Mouse (Mus musculus) hindbrain, postnatal 0 days (tissue): Measurements from ENCODE around the gene Gpr37l1. TPM values are rescaled to one million over a fixed set of nuclear protein-coding genes. Genes with fewer than 3 reads are reported as not detected.
"Not testable (repeated sequence)": the region's sequence is repeated elsewhere in the genome, so short reads cannot be mapped to it uniquely, and the experiment has no call there.

Source experiments
- ATAC-seq: fragments of 200-750 bp; cut with Nextera tagmentation; 2 replicates; pipeline ENCODE4 v1.8.0; 2017; ENCODE audit warnings: mild to moderate bottlenecking, moderate TSS enrichment, moderate library complexity
- DNase-seq: peaks from one replicate; pipeline ENCODE4 v3.0.0-alpha.2; 2015; ENCODE audit warnings: low spot score
- H3K27ac ChIP-seq: fragments of 300-500 bp; sonication (generic); 2 replicates; pipeline ENCODE4 v1.5.1; 2014; ENCODE audit warnings: mild to moderate bottlenecking
- H3K27me3 ChIP-seq: fragments of 300-500 bp; sonication (generic); 2 replicates; pipeline ENCODE4 v1.6.1; 2014; ENCODE audit warnings: low read length, mixed read lengths; ENCODE audit not compliant: insufficient read depth
- H3K36me3 ChIP-seq: fragments of 300-500 bp; sonication (generic); 2 replicates; pipeline ENCODE4 v1.6.1; 2014; ENCODE audit warnings: low read length, mixed read lengths; ENCODE audit not compliant: insufficient read depth
- H3K4me1 ChIP-seq: fragments of 300-500 bp; sonication (generic); 2 replicates; pipeline ENCODE4 v1.6.1; 2014; ENCODE audit warnings: antibody characterized with exemption, low read length, mixed read lengths; ENCODE audit not compliant: insufficient read depth
- H3K4me2 ChIP-seq: fragments of 300-500 bp; sonication (generic); 2 replicates; pipeline ENCODE4 v1.6.1; 2014; ENCODE audit warnings: low read depth, mild to moderate bottlenecking, low read length, moderate library complexity, mixed read lengths
- H3K4me3 ChIP-seq: fragments of 300-500 bp; sonication (generic); 2 replicates; pipeline ENCODE4 v1.5.1; 2014; ENCODE audit warnings: low read length
- H3K9ac ChIP-seq: fragments of 300-500 bp; sonication (generic); replicated peaks from 2 replicates; pipeline ENCODE4 v1.6.1; 2014; ENCODE audit warnings: mild to moderate bottlenecking, low read length, moderate library complexity, mixed read lengths
- H3K9me3 ChIP-seq: fragments of 300-500 bp; sonication (generic); 2 replicates; pipeline ENCODE4 v1.6.1; 2016; ENCODE audit warnings: low read length, mixed read lengths
- CTCF ChIP-seq: IDR thresholded peaks from 2 replicates; pipeline ENCODE4 v1.5.1; 2016; ENCODE audit warnings: antibody characterized with exemption, control low read depth, low read depth
- WGBS: fragments of 180-500 bp; shearing (Covaris S2); extraction: QIAGEN DNeasy Blood & Tissue Kit; methylation state at CpG from one replicate; pipeline ENCODE4 v1.1.7; 2014; 5-methylcytosine and 5-hydroxymethylcytosine counted together
- polyA plus RNA-seq: library from polyadenylated mRNA; unstranded; fragments of >200 nt; fragmentation: Nextera tagmentation; extraction: Ambion mirVana; gene quantifications from 2 replicates; pipeline ENCODE4 v1.2.1, GENCODE M21; 2015
- total RNA-seq: library from RNA; depleted of rRNA; stranded (reverse); fragments of >200 nt; gene quantifications from 2 replicates; pipeline ENCODE4 v1.2.3, GENCODE M21; 2014

The Gpr37l1 gene
- total and polyA plus RNA-seq, 2 experiments from 2014 or later, result 24.9 to 66.3 TPM

DNA sequence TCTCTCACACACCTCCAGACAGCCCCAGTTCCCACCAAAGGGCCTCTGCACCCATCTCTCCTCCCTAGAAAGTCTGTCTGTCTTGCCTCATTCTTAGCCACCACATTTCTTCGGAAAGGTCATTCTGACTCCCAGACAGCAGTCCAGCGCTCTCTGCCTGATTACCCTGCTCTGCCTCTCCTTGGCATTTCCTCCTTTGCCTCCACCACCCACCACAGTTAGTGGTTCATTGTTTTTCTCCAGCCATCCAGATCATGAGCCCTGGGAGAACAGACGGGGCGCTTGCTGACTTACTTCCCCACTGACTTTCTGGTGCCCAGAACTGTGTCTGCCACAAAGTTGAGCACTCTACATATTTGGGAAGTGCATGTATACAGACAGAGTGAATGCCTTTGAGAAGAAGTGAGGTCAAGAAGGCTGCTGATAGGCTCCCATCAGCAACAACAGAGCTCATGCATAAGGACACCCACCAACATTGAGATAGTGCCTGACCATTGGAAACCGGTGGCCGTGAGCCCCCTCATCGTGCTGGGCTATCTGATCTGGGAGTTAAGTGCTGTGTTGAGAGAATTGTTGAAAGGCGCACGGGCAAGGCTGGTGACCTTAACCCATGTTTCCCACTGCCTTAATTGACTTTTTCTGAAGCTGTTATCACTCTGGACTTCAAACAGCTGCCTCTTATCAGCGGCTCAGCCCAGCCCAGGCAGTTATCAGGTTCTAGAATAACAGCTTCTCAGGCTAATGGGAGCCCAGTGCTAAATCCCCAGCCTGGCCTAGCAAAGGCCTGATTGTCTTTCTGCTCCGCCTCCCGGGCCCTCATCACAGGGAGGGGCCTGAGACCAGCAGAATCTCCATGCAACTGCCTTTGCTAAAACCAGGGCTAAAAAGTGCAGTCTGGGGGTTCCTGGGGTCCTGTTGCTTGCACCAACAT is 37.0 kb upstream of the Gpr37l1 start:
- no peaks in the 10 kb centered on the region for H3K9me3 ChIP-seq
- WGBS, result 42% methylated on average over 12 of the region's 12 CpGs

DNA sequence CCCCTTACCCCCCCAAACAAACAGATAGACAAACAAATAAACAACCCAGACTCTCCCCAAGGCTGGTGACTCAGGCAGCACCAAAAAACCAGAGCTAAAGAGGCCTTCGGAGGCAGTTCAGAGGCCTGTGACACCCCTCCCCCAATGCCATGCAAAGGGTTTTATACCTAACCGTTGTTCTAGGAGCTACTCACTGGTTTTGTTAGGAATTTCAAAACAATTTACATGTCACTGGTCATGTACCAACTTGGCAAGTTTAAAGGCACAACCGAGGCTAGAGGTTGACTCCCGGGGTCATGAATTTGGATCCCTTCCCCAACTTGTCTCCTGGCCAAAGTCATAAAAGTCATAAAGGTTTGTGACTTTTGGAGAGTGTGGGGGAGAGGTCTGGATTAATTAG is 32.9 kb upstream of the Gpr37l1 start:
- Histone ChIP-seq H3K4me2 (no peak overlapping the region), H3K9ac (no peak overlapping the region), H3K4me3 (no peak overlapping the region), H3K9me3 (no peaks in the 10 kb centered on the region), H3K4me1 (no peaks in the 10 kb centered on the region), H3K27ac (no peak overlapping the region), H3K27me3 (no peaks in the 10 kb centered on the region), H3K36me3 (no peaks in the 10 kb centered on the region)
- DNase-seq (no peak), ATAC-seq (no peak)
- TF ChIP-seq CTCF, result no peak
- 83% methylated on average over 4 of the region's 4 CpGs for WGBS

More for the DNA sequence above, 37.0 kb upstream of the Gpr37l1 start:
- no peaks in the 10 kb centered on the region for H3K36me3 ChIP-seq
- DNase-seq, result no peak
- H3K27ac ChIP-seq, result no peak overlapping the region
- no peak overlapping the region for H3K9ac ChIP-seq
- H3K4me2 ChIP-seq, result no peak overlapping the region
- TF ChIP-seq CTCF, result no peak
- no peaks in the 10 kb centered on the region for H3K4me1 ChIP-seq
- H3K4me3 ChIP-seq, result no peak overlapping the region
- no peaks in the 10 kb centered on the region for H3K27me3 ChIP-seq
- no peak for ATAC-seq

DNA sequence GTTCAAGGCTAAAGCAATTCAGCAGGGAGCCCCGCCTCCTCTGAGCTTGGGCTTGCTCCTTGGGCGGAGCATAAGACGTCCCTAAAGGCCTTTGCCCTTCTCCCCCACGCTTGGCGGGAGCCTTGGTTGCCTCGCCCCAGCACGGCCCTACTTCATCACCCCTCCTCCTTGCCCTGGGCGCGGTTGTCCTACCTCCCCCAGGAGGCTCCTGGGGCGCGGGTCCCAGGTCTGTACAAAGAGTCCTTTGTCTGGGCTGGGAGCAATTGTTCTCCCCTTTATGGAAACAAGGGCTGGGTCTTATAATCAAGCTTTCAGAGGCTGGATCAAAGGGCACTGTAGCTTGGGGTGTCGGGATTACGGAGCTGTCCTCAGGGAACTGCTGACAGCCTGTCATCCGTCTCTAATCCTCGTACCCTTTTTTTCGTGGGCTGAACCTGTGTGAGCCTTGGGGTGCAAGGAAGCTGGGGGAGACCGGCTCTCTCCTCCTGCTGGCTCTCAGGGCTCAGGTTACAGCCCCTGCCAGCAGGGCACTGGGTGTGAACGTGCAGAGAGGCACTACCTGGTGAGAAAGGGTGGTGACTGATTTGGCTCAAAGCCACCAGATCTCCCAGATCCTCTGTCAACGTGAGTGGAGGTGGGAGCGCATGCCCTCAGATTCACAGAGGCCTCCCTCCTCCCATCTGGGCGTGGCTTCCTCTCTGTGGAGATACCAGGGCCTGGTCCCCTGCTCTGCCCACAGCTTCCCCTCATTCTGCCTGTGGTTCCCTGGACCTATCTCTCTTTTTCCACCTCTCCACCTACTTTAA is 31.7 kb upstream of the Gpr37l1 start:
- Histone ChIP-seq H3K4me3 (no peak overlapping the region), H3K9me3 (no peaks in the 10 kb centered on the region), H3K4me2 (peak overlapping the region; percentile 14; the same call in 1 of the 2 replicates), H3K9ac (no peak overlapping the region), H3K36me3 (no peaks in the 10 kb centered on the region), H3K27ac (no peak overlapping the region), H3K27me3 (no peaks in the 10 kb centered on the region), H3K4me1 (no peaks in the 10 kb centered on the region)
- DNase-seq, result no peak
- no peak for ATAC-seq
- 9% methylated on average over 21 of the region's 21 CpGs for WGBS
- TF ChIP-seq CTCF, result no peak

DNA sequence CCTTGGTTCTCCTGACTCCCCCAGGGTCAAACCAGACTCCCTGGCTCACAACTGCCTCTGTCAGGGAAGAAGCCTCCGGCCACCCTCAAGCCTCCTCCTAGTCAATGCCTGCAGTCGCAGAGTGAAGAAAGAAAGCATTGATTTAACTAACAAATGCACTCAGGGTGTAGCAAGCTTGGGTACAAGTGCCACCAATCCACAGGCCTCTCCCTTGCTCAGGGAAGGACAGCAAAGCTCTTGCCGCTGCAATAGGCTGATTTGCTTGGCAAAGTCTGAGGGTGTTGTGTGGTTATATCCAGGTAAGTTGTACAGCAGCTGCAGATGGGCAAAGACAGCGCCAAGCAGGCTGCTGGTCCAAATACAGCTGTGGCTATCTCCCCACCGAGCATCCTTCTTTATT is 30.9 kb upstream of the Gpr37l1 start:
- no peaks in the 10 kb centered on the region for H3K27me3 ChIP-seq
- no peak overlapping the region for H3K27ac ChIP-seq
- no peaks in the 10 kb centered on the region for H3K9me3 ChIP-seq
- no peaks in the 10 kb centered on the region for H3K36me3 ChIP-seq
- no peaks in the 10 kb centered on the region for H3K4me1 ChIP-seq
- WGBS, result 30% methylated on average over 5 of the region's 5 CpGs
- H3K4me3 ChIP-seq, result no peak overlapping the region
- no peak overlapping the region for H3K4me2 ChIP-seq
- ATAC-seq (no peak), DNase-seq (no peak)
- no peak overlapping the region for H3K9ac ChIP-seq
- no peak for TF ChIP-seq CTCF

DNA sequence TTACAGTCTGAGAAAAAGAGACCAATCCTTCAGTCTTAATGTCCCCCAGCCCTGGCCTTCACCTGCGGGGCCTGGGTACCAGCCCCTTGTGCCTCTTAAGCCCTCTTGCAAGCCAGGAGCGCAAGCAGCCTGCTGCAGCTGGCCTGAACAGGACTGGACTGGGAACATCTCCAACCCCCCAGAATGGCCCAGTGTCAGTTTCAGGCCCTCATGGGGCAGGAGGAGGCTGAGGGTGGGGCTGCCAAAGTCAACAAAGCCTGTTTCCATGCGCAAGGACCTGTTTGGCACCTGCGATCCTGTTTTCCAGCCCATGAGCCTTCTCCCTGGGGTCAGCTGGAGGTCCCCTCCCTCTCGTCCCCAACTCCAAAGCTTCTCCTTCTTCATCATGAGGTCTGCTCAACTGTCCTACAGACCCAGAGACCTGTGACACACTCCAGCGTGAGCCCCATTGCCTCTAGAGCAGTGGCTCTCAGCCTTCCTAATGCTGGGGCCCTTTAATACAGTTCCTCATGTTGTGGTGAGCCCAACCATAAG is 28.5 kb upstream of the Gpr37l1 start:
- Histone ChIP-seq H3K36me3 (no peaks in the 10 kb centered on the region), H3K4me2 (no peak overlapping the region), H3K9me3 (no peaks in the 10 kb centered on the region), H3K9ac (no peak overlapping the region), H3K4me3 (no peak overlapping the region), H3K4me1 (no peaks in the 10 kb centered on the region), H3K27ac (no peak overlapping the region), H3K27me3 (no peaks in the 10 kb centered on the region)
- ATAC-seq (no peak), DNase-seq (peak; percentile 10)
- 79% methylated on average over 6 of the region's 6 CpGs for WGBS
- no peak for TF ChIP-seq CTCF

DNA sequence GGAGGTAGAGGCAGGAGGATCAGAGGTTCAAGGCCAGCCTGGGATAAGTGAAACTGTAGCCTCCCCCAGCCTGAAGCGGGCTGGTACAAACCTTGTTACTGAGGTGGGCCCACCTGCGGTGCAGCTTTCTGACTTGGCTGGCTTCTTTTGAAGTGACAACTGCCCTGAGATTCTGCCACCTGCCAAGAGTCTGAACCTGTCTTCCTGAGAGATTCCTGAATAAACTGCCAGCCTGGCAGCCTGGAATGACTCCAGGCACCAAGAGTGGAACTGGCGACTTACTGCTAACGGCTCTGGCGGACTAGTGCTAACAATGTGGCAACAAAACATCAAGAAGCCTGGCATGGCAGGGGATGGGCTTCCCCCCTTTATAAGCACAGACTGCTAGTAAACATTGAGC is 26.9 kb upstream of the Gpr37l1 start:
- WGBS, result 53% methylated on average over 5 of the region's 5 CpGs
- not testable (repeated sequence) for H3K27me3 ChIP-seq, H3K27ac ChIP-seq, H3K9me3 ChIP-seq, DNase-seq, H3K4me1 ChIP-seq, ATAC-seq, H3K36me3 ChIP-seq, H3K9ac ChIP-seq, H3K4me2 ChIP-seq, H3K4me3 ChIP-seq
